Mouse (Mus musculus) bone marrow macrophage, adult 2 months (primary cell): ENCODE data around the gene Sox18.

Experiments used
- CTCF ChIP-seq: IDR thresholded peaks from 2 replicates; pipeline ENCODE4 v1.5.1; 2012; ENCODE audit warnings: low read depth, mild to moderate bottlenecking, low read length, moderate library complexity
- POLR2A ChIP-seq: IDR thresholded peaks from 2 replicates; pipeline ENCODE4 v1.6.1; 2012; ENCODE audit warnings: mild to moderate bottlenecking, low read depth, low read length, borderline replicate concordance

GRCm38 (mm10) chr2:181715382-181715781, 43.9 kb upstream of the Sox18 start:
- no peak for TF ChIP-seq CTCF
- TF ChIP-seq POLR2A: no peak
